Mouse (Mus musculus) embryo, embryonic 10.5 days (tissue): ENCODE data around the gene Dglucy.

ENCODE experiments used
- DNase-seq: peaks from one replicate; pipeline ENCODE4 v3.0.0-alpha.2; 2015; ENCODE audit warnings: low spot score

The Dglucy gene

GRCm38 (mm10) chr12:100878556-100878955 lies 99.7 kb downstream of the Dglucy start:
- DNase-seq = no peak

GRCm38 (mm10) chr12:100883168-100883567 lies 104.3 kb downstream of the Dglucy start:
- DNase-seq = no peak

- no peak for DNase-seq
Observed at GRCm38 (mm10) chr12:100885585-100885984, 106.7 kb downstream of the Dglucy start.

- DNase-seq = no peak
Observed at GRCm38 (mm10) chr12:100886877-100887276, 108.0 kb downstream of the Dglucy start.

GRCm38 (mm10) chr12:100887801-100888258 lies 109.0 kb downstream of the Dglucy start:
- DNase-seq = peak; percentile 13

- DNase-seq = no peak
Observed at GRCm38 (mm10) chr12:100890548-100890947, 111.7 kb downstream of the Dglucy start.

- DNase-seq = no peak
Observed at GRCm38 (mm10) chr12:100895504-100895903, 116.6 kb downstream of the Dglucy start.

GRCm38 (mm10) chr12:100896661-100897060 lies 117.8 kb downstream of the Dglucy start:
- DNase-seq = no peak

GRCm38 (mm10) chr12:100897736-100898650 lies 119.1 kb downstream of the Dglucy start:
- DNase-seq = peak; percentile 36

- DNase-seq = peak; percentile 12
Observed at GRCm38 (mm10) chr12:100899111-100899640, 120.3 kb downstream of the Dglucy start.

- DNase-seq = no peak
Observed at GRCm38 (mm10) chr12:100900901-100901300, 122.0 kb downstream of the Dglucy start.

- no peak for DNase-seq
Observed at GRCm38 (mm10) chr12:100901386-100901785, 122.5 kb downstream of the Dglucy start.

- no peak for DNase-seq
Observed at GRCm38 (mm10) chr12:100903761-100904160, 124.9 kb downstream of the Dglucy start.

GRCm38 (mm10) chr12:100906861-100907260 lies 128.0 kb downstream of the Dglucy start:
- DNase-seq = no peak

- DNase-seq = peak; percentile 52
Observed at GRCm38 (mm10) chr12:100907598-100908297, 128.9 kb downstream of the Dglucy start, which contains the start of gene Gpr68. TSS of gene Gpr68 (minus strand) at chr12:100908198.

GRCm38 (mm10) chr12:100908298-100909034 lies 129.6 kb downstream of the Dglucy start:
- no peak for DNase-seq

- no peak for DNase-seq
Observed at GRCm38 (mm10) chr12:100909765-100910164, 130.9 kb downstream of the Dglucy start.

- DNase-seq = no peak
Observed at GRCm38 (mm10) chr12:100910731-100911130, 131.9 kb downstream of the Dglucy start.

- no peak for DNase-seq
Observed at GRCm38 (mm10) chr12:100924646-100925339, 145.9 kb downstream of the Dglucy start.

- peak; percentile 94 for DNase-seq
Observed at GRCm38 (mm10) chr12:100925644-100926619, 147.1 kb downstream of the Dglucy start.
